Mouse (Mus musculus) liver, adult 2 months (tissue): ENCODE measurements around the gene Gm20388. TPM values are rescaled to one million over a fixed set of nuclear protein-coding genes. Genes with fewer than 3 reads are reported as not detected.
A peak's percentile ranks its signal among the peaks of the same experiment; 100 is the strongest.

Experiments
- DNase-seq: peaks from one replicate; pipeline ENCODE4 v3.0.0-alpha.2; 2011; ENCODE audit warnings: low read depth, low spot score; ENCODE audit errors: extremely low read depth
- H3K27ac ChIP-seq: fragments of 200-500 bp; replicated peaks from 2 replicates; pipeline ENCODE4 v1.5.1; 2012; ENCODE audit warnings: low read depth, mild to moderate bottlenecking, control low read depth, inconsistent platforms, low read length; ENCODE audit not compliant: insufficient read depth
- H3K27me3 ChIP-seq: fragments of 200-500 bp; 2 replicates; pipeline ENCODE4 v1.6.1; 2012; ENCODE audit warnings: mild to moderate bottlenecking, moderate library complexity, low read length, inconsistent platforms; ENCODE audit not compliant: control insufficient read depth, insufficient read depth
- H3K36me3 ChIP-seq: fragments of 200-500 bp; 2 replicates; pipeline ENCODE4 v1.6.1; 2012; ENCODE audit warnings: low read length, inconsistent platforms; ENCODE audit not compliant: control insufficient read depth, insufficient read depth
- H3K4me1 ChIP-seq: fragments of 200-500 bp; 2 replicates; pipeline ENCODE4 v1.6.1; 2011; ENCODE audit warnings: low read length; ENCODE audit not compliant: control insufficient read depth, insufficient read depth
- H3K4me3 ChIP-seq: fragments of 200-500 bp; 2 replicates; pipeline ENCODE4 v1.5.1; 2011; ENCODE audit warnings: low read depth, mild to moderate bottlenecking, control low read depth, low read length, moderate library complexity; ENCODE audit not compliant: insufficient read depth
- H3K79me2 ChIP-seq: fragments of 200-500 bp; 2 replicates; pipeline ENCODE4 v1.6.1; 2012; ENCODE audit warnings: inconsistent platforms, mild to moderate bottlenecking, low read length, moderate library complexity; ENCODE audit not compliant: control insufficient read depth, insufficient read depth
- H3K9ac ChIP-seq: fragments of 200-500 bp; 2 replicates; pipeline ENCODE4 v1.6.1; 2012; ENCODE audit warnings: low read depth, mild to moderate bottlenecking, control low read depth, inconsistent platforms, low read length
- CTCF ChIP-seq: fragments of 200-500 bp; IDR thresholded peaks from 2 replicates; pipeline ENCODE4 v1.5.1; 2011; ENCODE audit warnings: low read depth, low read length, control low read depth
- POLR2A ChIP-seq: fragments of 200-500 bp; IDR thresholded peaks from 2 replicates; pipeline ENCODE4 v1.6.1; 2011; ENCODE audit warnings: low read length, control low read depth; ENCODE audit not compliant: insufficient read depth; ENCODE audit errors: extremely low read depth
- WGBS: fragments of 180-500 bp; shearing (Covaris S2); methylation state at CpG from one replicate; pipeline ENCODE4 v1.1.7; 2018; 5-methylcytosine and 5-hydroxymethylcytosine counted together
- polyA plus RNA-seq: library from polyadenylated mRNA; depleted of rRNA; stranded (reverse); fragments of >200 nt; gene quantifications from 2 replicates; pipeline ENCODE4 v1.2.3, GENCODE M21; 2012
- total RNA-seq: library from RNA; depleted of rRNA; stranded (reverse); fragments of >200 nt; gene quantifications from 2 replicates; pipeline ENCODE4 v1.2.3, GENCODE M21; 2014

Gm20388 gene
- total and polyA plus RNA-seq, 2 experiments: 6.4 to 19.9 TPM

DNA sequence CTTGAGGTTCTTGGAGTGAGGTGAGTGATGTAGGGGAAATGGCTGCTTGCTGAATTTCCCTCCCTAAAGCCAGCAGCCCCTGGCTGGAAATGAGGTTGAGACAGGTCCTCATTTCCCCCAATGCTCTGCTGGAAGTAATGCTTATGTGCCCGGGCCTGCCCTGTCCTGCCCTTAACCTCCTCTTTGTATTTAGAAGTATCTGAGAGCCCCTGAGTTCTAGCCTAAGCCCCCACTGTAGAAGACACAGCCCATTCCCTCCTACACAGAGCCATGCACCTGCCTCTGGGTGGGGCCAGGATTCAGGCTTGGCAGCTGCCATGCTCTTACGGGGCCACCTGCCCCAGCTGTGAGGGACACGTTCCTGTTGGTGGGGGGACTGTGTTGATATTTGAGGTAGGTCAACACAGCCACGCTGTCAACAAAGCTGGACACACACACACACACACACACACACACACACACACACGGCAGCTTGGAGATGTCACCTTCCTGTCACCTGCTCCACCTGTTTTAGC is 2787.7 kb downstream of the Gm20388 start:
- peaks cover 19% of the 10 kb centered on the region for H3K4me1 ChIP-seq
- no peaks in the 10 kb centered on the region for H3K27me3 ChIP-seq
- peak overlapping the region; percentile 57 for H3K9ac ChIP-seq
- no peaks in the 10 kb centered on the region for H3K79me2 ChIP-seq
- 45% methylated on average over 5 of the region's 5 CpGs for WGBS
- H3K36me3 ChIP-seq: no peaks in the 10 kb centered on the region
- peak overlapping the region; percentile 44 for H3K4me3 ChIP-seq
- peak overlapping the region; percentile 22; the same call in 1 of the 2 replicates for H3K27ac ChIP-seq
- TF ChIP-seq CTCF: no peak
- no peak for TF ChIP-seq POLR2A
- DNase-seq: no peak

DNA sequence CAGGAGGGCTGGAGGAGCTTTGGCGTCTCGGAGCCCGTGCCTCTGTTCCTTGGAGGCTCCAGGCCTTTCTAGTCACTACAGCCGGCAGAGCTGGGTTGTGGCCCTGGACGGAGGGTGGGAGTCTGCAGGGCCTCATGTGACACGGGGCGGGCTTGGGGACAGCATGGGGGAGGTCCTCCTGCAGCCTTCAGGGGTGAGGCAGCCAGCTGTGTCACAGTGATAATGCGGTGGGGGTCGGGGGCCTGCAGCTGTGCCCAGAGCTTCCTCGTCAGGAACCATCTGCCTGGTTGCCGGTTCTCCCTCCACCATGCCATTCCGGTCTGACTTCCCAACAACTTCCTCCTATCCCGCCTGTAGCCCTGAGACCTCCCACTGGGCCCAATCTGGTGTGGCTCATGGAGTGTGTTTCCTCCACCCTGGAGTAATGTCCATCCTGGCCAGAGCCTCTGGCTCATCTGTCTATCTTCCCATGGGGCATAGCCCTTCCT is 2788.4 kb downstream of the Gm20388 start, which contains the start of gene Cbfa2t3:
Cbfa2t3 (minus strand) TSS at position 105 of the 488 bp plus-strand sequence.
- WGBS: 77% methylated on average over 13 of the region's 13 CpGs

DNA sequence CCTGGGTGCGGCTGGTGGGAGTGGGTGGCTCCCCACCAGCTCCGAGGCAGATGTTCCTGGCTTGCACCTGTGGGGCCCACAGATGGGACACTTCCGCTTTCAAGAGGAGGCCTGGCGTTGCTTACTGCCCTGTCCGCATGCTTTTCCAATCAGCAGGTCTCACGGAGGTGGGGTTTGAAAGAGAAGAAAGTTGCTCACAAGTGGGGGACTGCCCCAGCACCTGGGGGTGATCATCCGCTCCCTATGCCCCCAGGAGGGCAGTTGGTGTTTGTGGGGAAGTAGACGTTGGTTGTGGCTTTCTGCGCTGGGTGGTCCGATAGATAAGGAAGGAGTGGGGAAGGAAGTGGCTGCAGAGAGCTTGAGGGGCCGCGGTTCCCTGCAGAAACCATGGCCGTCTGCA is 2790.0 kb downstream of the Gm20388 start:
- TF ChIP-seq CTCF: no peak
- no peak for TF ChIP-seq POLR2A
- no peak for DNase-seq
- Histone ChIP-seq H3K4me1 (peaks cover 14% of the 10 kb centered on the region), H3K4me3 (no peak overlapping the region), H3K27me3 (no peaks in the 10 kb centered on the region), H3K9ac (no peak overlapping the region), H3K36me3 (no peaks in the 10 kb centered on the region), H3K79me2 (no peaks in the 10 kb centered on the region), H3K27ac (no peak overlapping the region)
- WGBS: 79% methylated on average over 13 of the region's 13 CpGs

More for the DNA sequence above, 2788.4 kb downstream of the Gm20388 start, which contains the start of gene Cbfa2t3:
- peaks cover 19% of the 10 kb centered on the region for H3K4me1 ChIP-seq
- peak within 1 kb of the TSS; percentile 57 for H3K9ac ChIP-seq
- peak within 1 kb of the TSS; percentile 44 for H3K4me3 ChIP-seq
- no peaks in the 10 kb centered on the region for H3K27me3 ChIP-seq
- no peaks in the 10 kb centered on the region for H3K79me2 ChIP-seq
- TF ChIP-seq CTCF (no peak), POLR2A (no peak)
- peak within 1 kb of the TSS; percentile 22 for H3K27ac ChIP-seq
- no peak for DNase-seq
- no peaks in the 10 kb centered on the region for H3K36me3 ChIP-seq

DNA sequence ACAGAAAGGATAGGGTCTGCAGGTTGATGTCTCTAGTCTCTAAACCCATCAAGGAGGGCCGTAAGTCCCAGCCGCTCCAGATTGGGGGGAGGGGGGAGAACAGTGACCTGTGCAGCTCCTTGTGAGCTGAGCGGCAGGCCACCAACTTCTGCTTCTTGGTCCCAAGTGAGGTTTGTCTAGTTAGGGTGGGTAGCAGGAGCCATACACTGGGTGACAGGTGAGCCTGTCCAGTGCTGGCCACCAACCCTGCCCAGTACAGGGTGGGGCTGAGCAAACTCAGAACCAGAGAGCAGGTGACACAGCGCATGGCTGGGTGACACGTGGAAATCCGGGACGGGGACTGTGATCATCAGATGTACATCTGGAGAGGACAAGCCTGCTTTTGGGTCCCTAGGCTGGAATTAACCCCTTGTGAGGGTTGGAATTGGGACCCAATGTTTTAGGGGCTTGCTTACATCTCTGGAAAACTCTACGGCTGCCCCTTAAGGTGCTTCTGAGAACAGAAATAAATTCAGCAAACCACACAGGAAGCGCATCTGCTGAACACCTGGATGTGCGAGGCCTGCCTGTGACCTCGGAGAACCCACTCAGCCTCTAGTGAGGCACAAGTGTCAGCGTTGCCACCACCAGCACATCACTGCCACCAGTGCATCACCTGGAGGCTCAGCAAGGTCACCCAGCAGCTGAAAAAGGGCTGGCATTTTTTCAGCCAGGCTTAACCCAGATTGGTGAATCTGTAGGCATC is 2791.0 kb downstream of the Gm20388 start:
- Histone ChIP-seq H3K4me1 (peaks cover 5% of the 10 kb centered on the region; the same call in 1 of the 2 replicates), H3K27me3 (no peaks in the 10 kb centered on the region), H3K79me2 (no peaks in the 10 kb centered on the region), H3K27ac (no peak overlapping the region), H3K9ac (no peak overlapping the region), H3K4me3 (no peak overlapping the region), H3K36me3 (no peaks in the 10 kb centered on the region)
- DNase-seq: no peak
- 87% methylated on average over 12 of the region's 12 CpGs for WGBS
- no peak for TF ChIP-seq CTCF
- no peak for TF ChIP-seq POLR2A

DNA sequence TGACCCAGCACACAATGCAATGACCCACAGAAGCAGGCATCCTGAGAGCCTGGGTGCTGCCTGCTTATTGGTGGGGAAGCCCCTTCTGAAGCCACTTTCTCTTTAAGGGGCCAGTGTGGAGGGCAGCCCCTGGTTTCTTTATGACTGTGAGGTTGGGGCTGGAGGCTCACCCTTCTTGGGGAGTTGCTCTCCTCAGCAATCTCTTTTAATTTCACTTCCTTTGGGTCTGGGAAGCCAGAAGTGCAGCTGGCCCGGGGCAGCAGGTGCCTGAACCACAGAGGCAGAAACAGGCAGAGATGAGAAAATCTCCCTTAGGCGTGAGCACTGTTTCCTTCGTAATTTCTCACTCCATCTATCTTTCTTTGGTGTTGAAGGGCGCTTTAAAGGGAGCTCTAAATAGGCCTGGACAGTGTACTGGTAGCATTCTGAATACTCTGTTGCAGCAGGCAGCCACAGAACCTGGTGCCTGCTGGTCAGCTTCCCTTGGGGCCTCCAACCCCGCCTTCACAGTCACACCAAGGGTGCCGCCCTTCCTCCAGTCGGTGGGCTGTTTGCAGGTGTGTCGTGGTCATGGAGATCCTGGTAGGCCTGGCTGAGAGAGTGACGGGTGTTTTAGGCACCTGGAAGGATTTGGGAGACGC is 2791.8 kb downstream of the Gm20388 start:
- 81% methylated on average over 10 of the region's 10 CpGs for WGBS
- no peak for DNase-seq
- Histone ChIP-seq H3K27me3 (no peaks in the 10 kb centered on the region), H3K79me2 (no peaks in the 10 kb centered on the region), H3K27ac (no peak overlapping the region), H3K36me3 (no peaks in the 10 kb centered on the region), H3K4me1 (no peaks in the 10 kb centered on the region), H3K4me3 (no peak overlapping the region), H3K9ac (no peak overlapping the region)
- TF ChIP-seq CTCF (no peak), POLR2A (no peak)

DNA sequence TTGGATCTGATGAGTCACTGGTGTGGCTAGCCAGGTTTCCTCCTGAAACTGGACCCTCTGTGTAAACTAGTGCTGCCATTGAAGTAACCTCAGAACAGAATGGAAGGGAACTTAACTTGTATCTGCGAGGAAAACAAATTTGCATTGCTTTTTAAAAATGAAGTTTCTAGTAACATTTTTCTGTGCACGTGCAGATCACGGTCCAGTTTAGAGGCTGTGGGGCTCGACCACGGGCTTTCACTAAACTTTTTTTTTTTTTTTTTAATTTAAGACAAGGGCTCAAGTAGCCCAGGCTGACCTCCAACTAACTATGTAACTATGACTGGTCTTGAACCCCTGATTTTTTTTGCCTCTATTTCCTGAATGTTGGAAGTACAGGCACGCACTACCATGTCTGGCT is 2792.3 kb downstream of the Gm20388 start:
- TF ChIP-seq CTCF: no peak
- no peak for TF ChIP-seq POLR2A
- Histone ChIP-seq H3K27ac (no peak overlapping the region), H3K79me2 (no peaks in the 10 kb centered on the region), H3K4me1 (no peaks in the 10 kb centered on the region), H3K9ac (no peak overlapping the region), H3K27me3 (no peaks in the 10 kb centered on the region), H3K4me3 (no peak overlapping the region), H3K36me3 (no peaks in the 10 kb centered on the region)
- 95% methylated on average over 6 of the region's 6 CpGs for WGBS
- DNase-seq: no peak
